Mouse (Mus musculus) ES-E14 (cell line): ENCODE measurements around the gene Ptpn7.

Source experiments
- CHD2 ChIP-seq: IDR thresholded peaks from 2 replicates; pipeline ENCODE4 v1.6.1; 2014; ENCODE audit warnings: mild to moderate bottlenecking, low read depth, low read length, inconsistent platforms
- HCFC1 ChIP-seq: IDR thresholded peaks from 2 replicates; pipeline ENCODE4 v1.6.1; 2012; ENCODE audit warnings: low read length, inconsistent platforms, borderline replicate concordance; ENCODE audit not compliant: insufficient read depth
- MAFK ChIP-seq: IDR thresholded peaks from 2 replicates; pipeline ENCODE4 v1.6.1; 2014; ENCODE audit warnings: mild to moderate bottlenecking, low read depth, low read length, inconsistent platforms; ENCODE audit not compliant: insufficient read depth
- ZC3H11A ChIP-seq: IDR thresholded peaks from 2 replicates; pipeline ENCODE4 v1.6.1; 2012; ENCODE audit warnings: low read depth, mild to moderate bottlenecking, inconsistent platforms, low read length, borderline replicate concordance
- ZNF384 ChIP-seq: IDR thresholded peaks from 2 replicates; pipeline ENCODE4 v1.6.1; 2012; ENCODE audit warnings: low read depth, low read length, inconsistent platforms

- TF ChIP-seq MAFK (no peak), ZNF384 (no peak), CHD2 (no peak), ZC3H11A (no peak), HCFC1 (no peak)
Observed at GRCm38 (mm10) chr1:135182975-135183374, 50.5 kb downstream of the Ptpn7 start.
